Mouse (Mus musculus) small intestine, adult 2 months (tissue): ENCODE results near the gene Taar7f. TPM values are rescaled to one million over a fixed set of nuclear protein-coding genes. Genes with fewer than 3 reads are reported as not detected.
"Not testable (repeated sequence)": the region's sequence is repeated elsewhere in the genome, so short reads cannot be mapped to it uniquely, and the experiment has no call there.

Experiments
- H3K27ac ChIP-seq: fragments of 200-500 bp; 2 replicates; pipeline ENCODE4 v1.5.1; 2012; ENCODE audit warnings: low read depth, low read length, control low read depth, inconsistent platforms; ENCODE audit not compliant: insufficient read depth
- H3K27me3 ChIP-seq: fragments of 200-500 bp; 2 replicates; pipeline ENCODE4 v1.6.1; 2012; ENCODE audit warnings: mild to moderate bottlenecking, moderate library complexity, low read length, inconsistent platforms; ENCODE audit not compliant: control insufficient read depth, insufficient read depth
- H3K36me3 ChIP-seq: fragments of 200-500 bp; 2 replicates; pipeline ENCODE4 v1.6.1; 2012; ENCODE audit warnings: mild to moderate bottlenecking, low read length, control low read depth, inconsistent platforms; ENCODE audit not compliant: control insufficient read depth, insufficient read depth
- H3K4me1 ChIP-seq: fragments of 200-500 bp; 2 replicates; pipeline ENCODE4 v1.6.1; 2012; ENCODE audit warnings: low read length, inconsistent platforms, mixed read lengths; ENCODE audit not compliant: control insufficient read depth, insufficient read depth, insufficient read length
- H3K4me3 ChIP-seq: fragments of 200-500 bp; 2 replicates; pipeline ENCODE4 v1.5.1; 2012; ENCODE audit warnings: low read depth, mild to moderate bottlenecking, control low read depth, inconsistent platforms, low read length, moderate library complexity
- CTCF ChIP-seq: fragments of 200-500 bp; IDR thresholded peaks from 2 replicates; pipeline ENCODE4 v1.5.1; 2012; ENCODE audit warnings: low read depth, mild to moderate bottlenecking, control low read depth, inconsistent platforms, low read length, moderate library complexity, mixed read lengths; ENCODE audit not compliant: insufficient replicate concordance, insufficient read length; ENCODE audit errors: extremely low read depth
- POLR2A ChIP-seq: fragments of 200-500 bp; IDR thresholded peaks from 2 replicates; pipeline ENCODE4 v1.6.1; 2012; ENCODE audit warnings: low read depth, mild to moderate bottlenecking, control low read depth, inconsistent platforms, low read length, moderate library complexity
- WGBS: fragments of 180-500 bp; shearing (Covaris S2); methylation state at CpG from one replicate; pipeline ENCODE4 v1.1.7; 2018; 5-methylcytosine and 5-hydroxymethylcytosine counted together
- polyA plus RNA-seq: library from polyadenylated mRNA; depleted of rRNA; stranded (reverse); fragments of >200 nt; gene quantifications from 2 replicates; pipeline ENCODE4 v1.2.3, GENCODE M21; 2012; rRNA removed

Taar7f gene
- polyA plus RNA-seq, 1 experiment: not detected

- Histone ChIP-seq H3K4me1 (peaks cover 3% of the 10 kb centered on the region; the same call in 1 of the 2 replicates), H3K4me3 (no peak overlapping the region), H3K27ac (no peak overlapping the region), H3K36me3 (no peaks in the 10 kb centered on the region), H3K27me3 (no peaks in the 10 kb centered on the region)
- TF ChIP-seq CTCF (no peak), POLR2A (no peak)
- 84% methylated on average over 2 of the region's 2 CpGs for WGBS
These were observed 37.9 kb downstream of the Taar7f start for GRCm38 (mm10) chr10:24087168-24087567.

GRCm38 (mm10) chr10:24092194-24092593, 42.9 kb downstream of the Taar7f start, which contains the start of gene Taar8b:
TSS of gene Taar8b (minus strand) at chr10:24092294.
- Histone ChIP-seq H3K4me3 (no peak within 1 kb of the TSS), H3K27ac (no peak within 1 kb of the TSS), H3K27me3 (no peaks in the 10 kb centered on the region), H3K4me1 (peaks cover 2% of the 10 kb centered on the region; the same call in 1 of the 2 replicates), H3K36me3 (no peaks in the 10 kb centered on the region)
- TF ChIP-seq CTCF: no peak
- TF ChIP-seq POLR2A: no peak
- WGBS: 63% methylated on average over 2 of the region's 2 CpGs

- 39% methylated on average over 2 of the region's 2 CpGs for WGBS
- H3K4me3 ChIP-seq, H3K4me1 ChIP-seq, H3K27me3 ChIP-seq, H3K36me3 ChIP-seq, H3K27ac ChIP-seq: not testable (repeated sequence)
These were observed 47.7 kb downstream of the Taar7f start for GRCm38 (mm10) chr10:24097010-24097409.

Other genes starting within 250 kb of the Taar7f start
- 0.06 and 0.74 TPM in 2 replicates for gene Vnn3, start 198.0 kb upstream of the Taar7f start, polyA plus RNA-seq
- gene Vnn1, start 154.8 kb upstream of the Taar7f start, polyA plus RNA-seq: 9.0 and 118 TPM in 2 replicates
- gene Taar1, start 129.2 kb upstream of the Taar7f start, polyA plus RNA-seq: not detected in 2 replicates
- gene Taar2, start 110.9 kb upstream of the Taar7f start, polyA plus RNA-seq: not detected in 2 replicates
- not detected in 2 replicates for gene Taar3, start 100.0 kb upstream of the Taar7f start, polyA plus RNA-seq
- gene Taar4, start 89.0 kb upstream of the Taar7f start, polyA plus RNA-seq: not detected in 2 replicates
- not detected in 2 replicates for gene Taar5, start 78.8 kb upstream of the Taar7f start, polyA plus RNA-seq
- gene Taar6, start 63.9 kb upstream of the Taar7f start, polyA plus RNA-seq: not detected in 2 replicates
- gene Taar7a, start 56.0 kb upstream of the Taar7f start, polyA plus RNA-seq: not detected in 2 replicates
- gene Taar7b, start 49.6 kb upstream of the Taar7f start, polyA plus RNA-seq: not detected in 2 replicates
- gene Taar7d, start 22.3 kb upstream of the Taar7f start, polyA plus RNA-seq: not detected in 2 replicates
- gene Taar7e, start 11.9 kb upstream of the Taar7f start, polyA plus RNA-seq: not detected in 2 replicates
- gene Taar8a, start 27.0 kb downstream of the Taar7f start, polyA plus RNA-seq: not detected in 2 replicates
- gene Taar8b, start 42.8 kb downstream of the Taar7f start, polyA plus RNA-seq: 0.11 TPM in 1 of 2 replicates, not detected in the other
- 0.13 TPM in 1 of 2 replicates, not detected in the other for gene Taar8c, start 52.4 kb downstream of the Taar7f start, polyA plus RNA-seq
- gene Taar9, start 60.0 kb downstream of the Taar7f start, polyA plus RNA-seq: not detected in 2 replicates
- gene Stx7, start 99.8 kb downstream of the Taar7f start, polyA plus RNA-seq: 41.2 and 59.9 TPM in 2 replicates
- gene Moxd1, start 174.0 kb downstream of the Taar7f start, polyA plus RNA-seq: 3.5 and 12.0 TPM in 2 replicates